Mouse (Mus musculus) cortical plate, adult 2 months (tissue): ENCODE measurements around the gene Cacng5.

ENCODE experiments used
- CTCF ChIP-seq: fragments of 200-500 bp; IDR thresholded peaks from 2 replicates; pipeline ENCODE4 v1.5.1; 2011; ENCODE audit warnings: mild to moderate bottlenecking, control low read depth, low read length; ENCODE audit not compliant: insufficient read depth; ENCODE audit errors: extremely low read depth
- POLR2A ChIP-seq: fragments of 200-500 bp; IDR thresholded peaks from 2 replicates; pipeline ENCODE4 v1.6.1; 2011; ENCODE audit warnings: mild to moderate bottlenecking, low read length, control low read depth; ENCODE audit not compliant: insufficient read depth; ENCODE audit errors: extremely low read depth

- TF ChIP-seq CTCF (no peak), POLR2A (no peak)
Observed at GRCm38 (mm10) chr11:107867509-107867908, 47.3 kb downstream of the Cacng5 start.
